Mouse (Mus musculus) liver, embryonic 13.5 days (tissue): ENCODE results near the gene Osbpl3. TPM values are rescaled to one million over a fixed set of nuclear protein-coding genes. Genes with fewer than 3 reads are reported as not detected.

ENCODE experiments used
- ATAC-seq: fragments of 200-750 bp; cut with Nextera tagmentation; 2 replicates; pipeline ENCODE4 v1.8.0; 2017; ENCODE audit warnings: low read depth, mild to moderate bottlenecking, moderate number of reproducible peaks, moderate library complexity
- DNase-seq: peaks from one replicate; pipeline ENCODE4 v3.0.0; 2022
- H3K27ac ChIP-seq: fragments of 300-500 bp; sonication (generic); 2 replicates; pipeline ENCODE4 v1.5.1; 2015; ENCODE audit warnings: moderate library complexity, mild to moderate bottlenecking, inconsistent platforms
- H3K27me3 ChIP-seq: fragments of 300-500 bp; sonication (generic); 2 replicates; pipeline ENCODE4 v1.6.1; 2015; ENCODE audit warnings: mild to moderate bottlenecking, inconsistent platforms
- H3K36me3 ChIP-seq: fragments of 300-500 bp; sonication (generic); 2 replicates; pipeline ENCODE4 v1.6.1; 2015; ENCODE audit warnings: mild to moderate bottlenecking, inconsistent platforms
- H3K4me1 ChIP-seq: fragments of 300-500 bp; sonication (generic); replicated peaks from 2 replicates; pipeline ENCODE4 v1.6.1; 2015; ENCODE audit warnings: inconsistent platforms
- H3K4me2 ChIP-seq: fragments of 300-500 bp; sonication (generic); 2 replicates; pipeline ENCODE4 v1.6.1; 2015; ENCODE audit warnings: inconsistent platforms, mild to moderate bottlenecking, moderate library complexity
- H3K4me3 ChIP-seq: fragments of 300-500 bp; sonication (generic); replicated peaks from 2 replicates; pipeline ENCODE4 v1.5.1; 2015; ENCODE audit warnings: mild to moderate bottlenecking, inconsistent platforms
- H3K9ac ChIP-seq: fragments of 300-500 bp; sonication (generic); 2 replicates; pipeline ENCODE4 v1.6.1; 2015; ENCODE audit warnings: mild to moderate bottlenecking, inconsistent platforms
- H3K9me3 ChIP-seq: fragments of 300-500 bp; sonication (generic); replicated peaks from 2 replicates; pipeline ENCODE4 v1.6.1; 2016; ENCODE audit warnings: inconsistent platforms
- WGBS: fragments of 180-500 bp; shearing (Covaris S2); methylation state at CpG from one replicate; pipeline ENCODE4 v1.1.7; 2015; ENCODE audit not compliant: insufficient replicate concordance; 5-methylcytosine and 5-hydroxymethylcytosine counted together
- polyA plus RNA-seq: library from polyadenylated mRNA; unstranded; fragments of >200 nt; fragmentation: Nextera tagmentation; extraction: Ambion mirVana; gene quantifications from 2 replicates; pipeline ENCODE4 v1.2.1, GENCODE M21; 2015

The Osbpl3 gene
- polyA plus RNA-seq, 1 experiment from 2014 or later: 0.70 TPM

DNA sequence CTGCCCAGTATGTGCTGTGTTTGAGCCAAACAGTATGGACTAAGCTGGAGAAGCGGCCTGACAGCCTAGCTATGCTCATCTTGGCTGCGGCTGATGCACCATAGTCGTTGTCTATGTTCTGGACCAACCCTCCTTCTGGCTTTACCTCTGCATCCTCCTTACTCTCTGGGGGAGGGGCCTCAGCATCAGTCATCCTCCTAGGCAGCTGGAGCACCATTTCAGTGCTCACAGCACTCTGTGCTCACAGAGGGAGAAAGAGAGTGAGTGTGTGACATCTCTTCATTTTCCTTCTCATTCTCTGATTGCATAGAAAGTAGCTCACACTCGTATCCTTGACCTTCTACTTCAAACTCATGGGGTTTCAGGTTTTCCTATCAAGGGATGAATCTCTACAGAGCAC is 129.8 kb downstream of the Osbpl3 start:
- H3K4me1 ChIP-seq: no peaks in the 10 kb centered on the region
- WGBS: 66% methylated on average over 4 of the region's 4 CpGs
- no peaks in the 10 kb centered on the region for H3K27me3 ChIP-seq
- no peaks in the 10 kb centered on the region for H3K9me3 ChIP-seq
- no peak overlapping the region for H3K4me3 ChIP-seq
- H3K36me3 ChIP-seq: no peaks in the 10 kb centered on the region
- H3K9ac ChIP-seq: no peak overlapping the region
- H3K4me2 ChIP-seq: no peak overlapping the region
- no peak for DNase-seq
- ATAC-seq: no peak
- H3K27ac ChIP-seq: no peak overlapping the region

DNA sequence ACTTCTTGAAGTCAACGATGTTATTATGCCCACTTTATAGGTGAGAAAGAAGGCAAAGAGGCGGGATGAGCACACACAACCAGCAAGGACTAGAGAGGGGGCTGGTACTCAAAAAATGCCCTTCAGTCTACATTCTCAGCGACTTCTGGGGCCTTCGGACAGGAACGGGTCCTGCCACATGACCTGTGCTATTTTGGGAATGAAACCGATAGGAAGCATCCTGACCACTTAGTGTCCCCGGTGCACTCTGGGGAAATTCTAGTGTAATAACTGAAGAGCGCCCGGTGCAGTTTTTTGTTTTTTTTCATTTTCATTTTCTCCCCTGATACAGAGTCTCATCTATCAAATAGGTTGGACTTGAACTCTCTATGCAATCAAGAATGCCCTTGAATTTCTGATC is 130.5 kb downstream of the Osbpl3 start:
- WGBS: 47% methylated on average over 9 of the region's 9 CpGs
- H3K27me3 ChIP-seq: no peaks in the 10 kb centered on the region
- DNase-seq (no peak), ATAC-seq (no peak)
- no peaks in the 10 kb centered on the region for H3K4me1 ChIP-seq
- H3K9me3 ChIP-seq: no peaks in the 10 kb centered on the region
- no peak overlapping the region for H3K4me3 ChIP-seq
- no peak overlapping the region for H3K27ac ChIP-seq
- no peak overlapping the region for H3K9ac ChIP-seq
- H3K36me3 ChIP-seq: no peaks in the 10 kb centered on the region
- no peak overlapping the region for H3K4me2 ChIP-seq

- no peaks in the 10 kb centered on the region for H3K4me1 ChIP-seq
- no peak overlapping the region for H3K27ac ChIP-seq
- no peak overlapping the region for H3K9ac ChIP-seq
- ATAC-seq: no peak
- no peak for DNase-seq
- no peaks in the 10 kb centered on the region for H3K36me3 ChIP-seq
- 68% methylated on average over 9 of the region's 9 CpGs for WGBS
- H3K4me2 ChIP-seq: no peak overlapping the region
- H3K9me3 ChIP-seq: no peaks in the 10 kb centered on the region
- H3K4me3 ChIP-seq: no peak overlapping the region
- no peaks in the 10 kb centered on the region for H3K27me3 ChIP-seq
These were observed 133.4 kb downstream of the Osbpl3 start for GRCm38 (mm10) chr6:50322631-50323030.

DNA sequence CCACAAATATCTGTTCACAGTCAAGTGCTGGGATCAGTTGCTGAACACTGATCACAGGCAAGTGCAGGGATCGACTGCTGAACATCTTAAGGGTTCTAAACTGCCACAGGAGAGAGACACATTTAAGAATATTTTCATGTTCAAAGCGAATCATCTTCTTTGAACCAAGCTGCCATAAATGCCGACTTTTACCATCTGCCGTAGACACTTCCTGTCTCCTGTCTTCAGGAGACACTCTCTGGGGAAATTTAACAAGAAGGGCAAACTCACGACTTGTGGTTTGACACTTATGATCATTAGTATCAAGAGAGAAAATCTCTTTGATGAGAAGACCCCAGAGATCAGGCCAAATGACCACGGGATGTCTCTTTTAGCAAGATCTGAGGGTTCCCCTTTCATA is 134.3 kb downstream of the Osbpl3 start:
- no peaks in the 10 kb centered on the region for H3K27me3 ChIP-seq
- H3K9me3 ChIP-seq: no peaks in the 10 kb centered on the region
- DNase-seq (no peak), ATAC-seq (no peak)
- H3K4me2 ChIP-seq: no peak overlapping the region
- 63% methylated on average over 6 of the region's 6 CpGs for WGBS
- H3K9ac ChIP-seq: no peak overlapping the region
- H3K4me1 ChIP-seq: no peaks in the 10 kb centered on the region
- no peaks in the 10 kb centered on the region for H3K36me3 ChIP-seq
- H3K27ac ChIP-seq: no peak overlapping the region
- H3K4me3 ChIP-seq: no peak overlapping the region

DNA sequence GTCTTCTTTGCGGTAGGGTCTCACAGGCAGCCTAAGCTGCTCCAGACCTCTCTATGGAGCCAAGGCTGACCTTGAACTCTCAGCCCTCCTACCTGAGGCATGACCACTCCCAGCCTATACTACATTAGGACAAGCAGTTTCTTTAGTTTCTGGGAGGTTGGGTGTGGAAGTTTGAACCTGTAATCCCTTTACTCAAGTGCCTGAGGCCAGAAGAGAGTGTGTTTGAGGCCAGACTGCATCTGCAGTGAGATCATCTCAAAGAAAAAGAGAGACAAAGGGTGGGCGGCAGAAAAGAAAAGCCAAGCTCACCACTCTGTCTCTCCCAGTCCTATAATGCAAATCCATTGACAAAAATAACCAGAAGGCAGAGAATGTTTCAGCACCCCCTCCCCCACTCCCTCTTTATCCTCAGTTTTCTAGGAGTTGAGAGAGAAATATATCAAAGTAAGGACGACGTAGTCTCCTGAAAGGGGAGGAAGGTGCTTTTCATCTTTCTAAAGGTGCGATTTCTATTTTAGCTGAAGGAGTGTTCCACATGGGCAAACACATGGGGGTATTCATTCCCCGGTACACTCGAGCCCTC is 137.3 kb downstream of the Osbpl3 start:
- H3K9ac ChIP-seq: no peak overlapping the region
- no peaks in the 10 kb centered on the region for H3K4me1 ChIP-seq
- DNase-seq (no peak), ATAC-seq (no peak)
- H3K27ac ChIP-seq: no peak overlapping the region
- no peaks in the 10 kb centered on the region for H3K27me3 ChIP-seq
- 70% methylated on average over 7 of the region's 7 CpGs for WGBS
- H3K9me3 ChIP-seq: no peaks in the 10 kb centered on the region
- H3K36me3 ChIP-seq: no peaks in the 10 kb centered on the region
- H3K4me2 ChIP-seq: no peak overlapping the region
- no peak overlapping the region for H3K4me3 ChIP-seq

DNA sequence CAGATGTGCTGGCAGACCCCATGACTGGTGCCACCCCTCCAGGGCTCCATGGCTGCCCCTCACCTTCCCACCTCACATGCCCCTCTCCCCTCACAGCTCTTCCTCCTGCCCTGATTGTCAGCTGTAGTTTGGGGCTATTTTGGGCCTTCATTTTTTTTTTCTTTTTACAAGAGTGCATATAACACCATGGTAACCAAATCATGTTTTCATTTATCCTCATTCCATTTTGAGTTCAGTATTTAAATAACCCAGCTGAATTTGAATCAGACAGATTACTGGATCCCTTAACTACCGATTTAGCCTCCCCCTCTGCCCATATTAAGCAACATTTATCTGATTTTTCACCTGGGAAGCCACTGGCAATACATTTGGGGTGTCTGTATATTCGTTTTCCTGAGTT is 137.9 kb downstream of the Osbpl3 start:
- Histone ChIP-seq H3K27ac (no peak overlapping the region), H3K27me3 (no peaks in the 10 kb centered on the region), H3K4me2 (no peak overlapping the region), H3K4me1 (no peaks in the 10 kb centered on the region), H3K9me3 (no peaks in the 10 kb centered on the region), H3K4me3 (no peak overlapping the region), H3K36me3 (no peaks in the 10 kb centered on the region), H3K9ac (no peak overlapping the region)
- 43% methylated on average over 2 of the region's 2 CpGs for WGBS
- ATAC-seq (no peak), DNase-seq (no peak)

DNA sequence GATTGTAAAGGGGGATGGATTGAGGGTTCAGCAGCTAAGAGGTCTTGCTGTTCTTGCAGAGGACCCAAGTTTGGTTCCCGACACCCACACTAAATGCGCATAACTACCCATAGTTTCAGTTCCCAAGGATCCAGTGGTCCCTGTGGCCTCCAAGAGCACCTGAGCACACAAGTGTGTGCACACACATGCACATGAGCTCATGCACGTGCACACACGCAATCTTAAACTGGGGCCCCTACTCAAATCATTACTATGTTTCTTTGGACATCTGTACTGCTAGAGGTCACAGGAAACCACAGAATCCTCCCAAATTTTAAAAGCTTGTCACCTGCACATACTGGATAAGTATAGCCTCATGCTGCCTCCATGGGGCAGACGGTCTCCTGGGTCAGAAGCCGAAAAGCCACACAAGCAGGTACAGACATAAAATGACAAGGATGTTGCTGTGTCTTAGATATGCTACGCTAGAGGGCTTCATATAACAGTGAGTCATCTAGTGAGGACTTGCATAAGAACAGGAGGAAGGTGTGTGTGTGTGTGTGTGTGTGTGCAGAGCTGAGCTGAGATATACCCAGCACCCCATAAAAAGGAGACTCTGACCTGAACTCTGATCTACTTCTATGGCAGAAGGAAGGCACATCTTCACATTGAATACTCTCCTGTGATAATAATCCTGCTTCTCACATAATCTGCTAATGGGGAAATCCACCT is 139.1 kb downstream of the Osbpl3 start:
- no peak overlapping the region for H3K27ac ChIP-seq
- no peaks in the 10 kb centered on the region for H3K4me1 ChIP-seq
- no peaks in the 10 kb centered on the region for H3K27me3 ChIP-seq
- no peak overlapping the region for H3K4me3 ChIP-seq
- 75% methylated on average over 7 of the region's 7 CpGs for WGBS
- H3K9me3 ChIP-seq: no peaks in the 10 kb centered on the region
- no peak overlapping the region for H3K4me2 ChIP-seq
- H3K9ac ChIP-seq: no peak overlapping the region
- DNase-seq (no peak), ATAC-seq (no peak)
- no peaks in the 10 kb centered on the region for H3K36me3 ChIP-seq

- H3K9me3 ChIP-seq: no peaks in the 10 kb centered on the region
- ATAC-seq: no peak
- H3K4me3 ChIP-seq: no peak overlapping the region
- no peak overlapping the region for H3K9ac ChIP-seq
- H3K36me3 ChIP-seq: no peaks in the 10 kb centered on the region
- no peaks in the 10 kb centered on the region for H3K27me3 ChIP-seq
- 63% methylated on average over 12 of the region's 12 CpGs for WGBS
- H3K27ac ChIP-seq: no peak overlapping the region
- no peak for DNase-seq
- H3K4me2 ChIP-seq: no peak overlapping the region
- no peaks in the 10 kb centered on the region for H3K4me1 ChIP-seq
These were observed 141.5 kb downstream of the Osbpl3 start for GRCm38 (mm10) chr6:50314406-50315071.

DNA sequence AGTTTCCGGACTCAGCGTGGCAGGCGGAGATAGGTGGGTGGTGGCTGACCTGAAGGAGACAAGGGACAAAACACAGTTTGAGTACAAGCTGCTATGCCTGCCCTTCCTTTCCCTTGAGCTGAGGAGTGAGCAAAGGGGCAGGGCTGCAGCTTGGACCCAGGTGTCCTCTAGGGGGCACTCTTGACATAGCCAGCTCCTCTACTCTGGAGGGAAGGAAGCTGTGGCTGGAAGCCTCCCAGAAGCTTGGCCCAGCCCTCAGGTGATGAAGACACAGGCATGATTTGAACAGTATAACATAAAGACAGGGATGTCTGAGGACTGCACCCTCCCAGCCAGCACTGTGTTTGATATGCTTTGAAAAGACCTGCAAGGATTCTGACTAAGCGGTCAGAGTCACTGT is 143.4 kb downstream of the Osbpl3 start:
- peak; percentile 53; the same call in 1 of the 2 replicates for ATAC-seq
- no peaks in the 10 kb centered on the region for H3K9me3 ChIP-seq
- no peaks in the 10 kb centered on the region for H3K36me3 ChIP-seq
- H3K4me2 ChIP-seq: no peak overlapping the region
- no peak overlapping the region for H3K9ac ChIP-seq
- no peak overlapping the region for H3K4me3 ChIP-seq
- 38% methylated on average over 4 of the region's 4 CpGs for WGBS
- H3K27me3 ChIP-seq: no peaks in the 10 kb centered on the region
- peak; percentile 37 for DNase-seq
- no peaks in the 10 kb centered on the region for H3K4me1 ChIP-seq
- H3K27ac ChIP-seq: no peak overlapping the region

DNA sequence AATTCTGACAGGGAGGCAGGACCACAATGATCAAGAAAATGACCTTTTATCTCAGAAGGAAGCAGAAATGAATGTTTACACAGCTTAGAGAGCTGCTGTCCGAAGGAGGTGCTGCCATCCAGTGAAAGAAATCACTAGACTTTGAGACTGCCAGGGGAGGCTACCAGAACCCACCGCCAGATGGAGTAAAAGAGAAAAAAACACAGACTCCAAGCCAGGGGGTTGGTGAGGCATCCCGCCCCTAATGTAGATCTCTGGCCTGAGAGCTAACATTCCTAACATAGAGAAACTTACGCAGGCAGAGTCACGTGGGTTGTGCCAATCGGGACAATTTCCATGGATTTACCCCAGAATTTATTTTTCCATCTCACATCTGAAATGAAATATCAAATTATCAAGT is 147.0 kb downstream of the Osbpl3 start:
- H3K4me3 ChIP-seq: no peak overlapping the region
- DNase-seq (no peak), ATAC-seq (no peak)
- no peaks in the 10 kb centered on the region for H3K27me3 ChIP-seq
- H3K9ac ChIP-seq: no peak overlapping the region
- no peak overlapping the region for H3K27ac ChIP-seq
- no peak overlapping the region for H3K4me2 ChIP-seq
- no peaks in the 10 kb centered on the region for H3K4me1 ChIP-seq
- no peaks in the 10 kb centered on the region for H3K36me3 ChIP-seq
- H3K9me3 ChIP-seq: no peaks in the 10 kb centered on the region
- WGBS: 51% methylated on average over 6 of the region's 6 CpGs

DNA sequence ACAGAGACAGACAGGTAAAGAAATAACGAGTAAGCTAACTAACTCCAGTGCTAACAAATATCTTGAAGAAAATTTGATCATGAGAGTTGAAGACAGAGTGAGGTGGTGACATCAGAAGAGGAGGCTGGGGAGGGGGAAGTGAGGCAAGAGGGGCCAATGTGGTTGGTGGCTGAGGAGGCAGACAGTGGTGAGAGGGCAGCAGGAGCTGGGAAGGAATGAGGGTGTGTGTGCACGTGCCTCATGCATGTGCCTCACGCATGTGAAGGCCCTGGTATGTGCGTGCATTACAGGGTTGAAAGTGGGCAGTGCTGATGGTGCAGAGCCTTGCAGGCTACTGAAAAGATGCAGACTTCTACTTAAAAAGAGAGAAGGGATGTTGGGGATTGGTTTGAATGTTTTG is 149.4 kb downstream of the Osbpl3 start:
- no peaks in the 10 kb centered on the region for H3K27me3 ChIP-seq
- H3K4me1 ChIP-seq: no peaks in the 10 kb centered on the region
- H3K4me3 ChIP-seq: no peak overlapping the region
- no peak overlapping the region for H3K4me2 ChIP-seq
- WGBS: 58% methylated on average over 4 of the region's 4 CpGs
- ATAC-seq (no peak), DNase-seq (no peak)
- H3K9me3 ChIP-seq: no peaks in the 10 kb centered on the region
- H3K36me3 ChIP-seq: no peaks in the 10 kb centered on the region
- H3K27ac ChIP-seq: no peak overlapping the region
- no peak overlapping the region for H3K9ac ChIP-seq
